8 mouse cellular contexts compared by ENCODE assay signal in genomic region chr8:95235683-95236082, GRCm38 (mm10). TPM values are rescaled to one million over a fixed set of nuclear protein-coding genes. Genes with fewer than 3 reads are reported as not detected.
DNase-seq lines count a peak whose midpoint lies in the region; ATAC-seq and TF ChIP-seq lines count a peak whose summit lies in the region.

No protein-coding gene starts in this region.

- peak; percentile 88 for TF ChIP-seq CTCF in brain, embryonic 14.5 days (IDR thresholded peaks at IDR 0.05; ENCODE audit: borderline replicate concordance, extremely low read depth, insufficient read depth, insufficient read length)

- DNase-seq in Muller cell, postnatal 12 days (ENCODE audit: inconsistent ontology term): peak; percentile 37
- peak; percentile 59 for DNase-seq in brain, embryonic 14.5 days (ENCODE audit: low read depth)
- peak; percentile 11 for DNase-seq in fibroblast of lung, adult 2 months (ENCODE audit: low read depth)
- peak; percentile 77 to 88 for DNase-seq in heart, postnatal 14 days
- peak; percentile 49 for DNase-seq in layer of hippocampus, adult 9-11 months
- DNase-seq in skeletal muscle tissue, adult 2 months (ENCODE audit: low read depth, low spot score): peak; percentile 42

- peak; percentile 80 for ATAC-seq in megakaryocyte, adult 5-6 weeks (ENCODE audit: poor library complexity, severe bottlenecking)
- ATAC-seq in inflammation-experienced regulatory T-cells, adult 6 months: no peak

- no peak for TF ChIP-seq POLR2A in brain, embryonic 14.5 days (IDR thresholded peaks at IDR 0.05; ENCODE audit: borderline replicate concordance, extremely low read depth, insufficient read depth, insufficient read length, poor library complexity, severe bottlenecking)

- intact Hi-C loops in heart, postnatal 14 days (cut with DNase I): no loop called here

RNA-seq across cellular contexts. Expression of gene Kifc3, which starts 33.1 kb away (rescaled TPM):
- polyA plus RNA-seq in brain, embryonic 14.5 days (2012; rRNA removed): 26.3 and 31.1 TPM in 2 replicates
- total RNA-seq in heart, postnatal 14 days (2021): 10 to 100 TPM; 58.1 to 62.8 TPM
- total RNA-seq in megakaryocyte, adult 5-6 weeks (2015): 2.3 and 5.2 TPM in 2 replicates
- total RNA-seq in megakaryocyte, adult 5-6 weeks (2017): 5.4 and 15.1 TPM in 2 replicates
- polyA plus RNA-seq in inflammation-experienced regulatory T-cells, adult 6 months (2017; shearing (Covaris generic)): 1 to 10 TPM in 1 of 3 experiments, under 1 TPM in 1, not detected in 1; 0.40 to 1.1 TPM

Comparison
In these comparisons a context has a peak if more than half of its experiments do, and no peak if none do; other contexts are left out.
1. DNase-seq: peak in every context shown above with its lines; median percentile 82 in heart, postnatal 14 days; 59 in brain, embryonic 14.5 days; 49 in layer of hippocampus, adult 9-11 months; 42 in skeletal muscle tissue, adult 2 months; 37 in Muller cell, postnatal 12 days; 11 in fibroblast of lung, adult 2 months.